Mouse (Mus musculus): ENCODE data around the gene Mst1. TPM values are rescaled to one million over a fixed set of nuclear protein-coding genes. Genes with fewer than 3 reads are reported as not detected.
A peak's percentile ranks its signal among the peaks of the same experiment; 100 is the strongest.

Mst1 gene
- polyA plus RNA-seq, 1 experiment from 2014 or later = 1.8 TPM

DNA sequence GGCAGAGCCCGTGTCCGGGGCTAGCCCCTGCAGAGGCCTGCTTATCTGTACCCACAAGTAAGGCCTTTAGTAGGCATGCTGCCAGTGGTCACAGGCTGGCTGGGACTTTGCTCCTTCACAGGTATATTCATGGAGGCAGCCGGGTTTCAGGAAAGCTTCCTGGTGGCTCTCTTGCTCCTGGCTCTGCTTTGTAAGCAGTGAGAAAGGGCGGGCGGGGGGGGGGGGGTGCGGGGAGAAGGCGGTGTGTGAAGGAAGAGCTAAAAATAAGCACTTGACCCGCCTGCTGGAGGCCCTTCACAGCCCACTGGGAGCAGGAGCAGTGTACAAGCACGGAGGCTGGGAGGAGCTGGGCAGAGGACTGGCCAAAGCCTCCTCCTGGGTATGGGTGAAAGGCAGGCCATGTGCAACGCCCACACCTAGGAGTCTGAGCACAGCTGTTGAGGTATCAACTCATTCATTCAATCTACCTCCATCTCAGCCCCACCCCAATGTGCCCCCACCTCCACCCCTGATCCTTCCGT, 39.7 kb downstream of the Mst1 start:
- Histone ChIP-seq H3K9me3 (ENCODE audit: control insufficient read depth, low read length) (no peaks in the 10 kb centered on the region), H3K4me1 (ENCODE audit: control insufficient read depth, insufficient read depth, low read length) (peaks cover 24% of the 10 kb centered on the region), H3K27ac (ENCODE audit: low read length) (peak overlapping the region; percentile 93), H3K9ac (ENCODE audit: low read depth, low read length) (peak overlapping the region; percentile 31), H3K4me3 (ENCODE audit: low read length) (no peak overlapping the region), H3K36me3 (ENCODE audit: control insufficient read depth, insufficient read depth, low read length) (no peaks in the 10 kb centered on the region), H3K27me3 (replicated peaks; ENCODE audit: control insufficient read depth, insufficient read depth, low read length) (0 out of 2 replicates have a peak, but pooled peaks cover 3% of the 10 kb centered on the region), H3K4me2 (ENCODE audit: low read depth, low read length) (no peak overlapping the region)
- WGBS = 18% methylated on average over 11 of the region's 11 CpGs
- peak; percentile 94 for ATAC-seq

DNA sequence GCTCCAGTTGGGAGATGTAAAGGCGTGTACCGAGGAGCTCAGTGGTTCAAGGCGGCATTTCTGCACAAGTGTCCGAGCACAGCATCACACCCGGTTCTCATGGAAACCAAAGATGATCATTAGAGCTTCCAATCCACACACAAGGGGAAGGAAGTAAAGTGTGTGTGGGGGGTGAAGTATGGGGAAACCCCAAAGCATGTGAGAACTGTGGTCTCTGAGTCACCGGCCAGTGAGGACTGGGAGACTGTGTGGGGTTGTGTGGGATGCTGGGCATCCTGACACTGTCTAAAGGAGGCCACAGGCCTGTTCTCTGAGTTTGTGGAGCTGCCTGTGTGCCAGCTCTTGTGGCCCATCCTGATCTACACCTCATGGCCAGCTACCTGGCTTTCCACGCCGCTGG, 40.4 kb downstream of the Mst1 start:
- WGBS = 91% methylated on average over 8 of the region's 8 CpGs
- Histone ChIP-seq H3K36me3 (ENCODE audit: control insufficient read depth, insufficient read depth, low read length) (no peaks in the 10 kb centered on the region), H3K4me2 (ENCODE audit: low read depth, low read length) (no peak overlapping the region), H3K9me3 (ENCODE audit: control insufficient read depth, low read length) (no peaks in the 10 kb centered on the region), H3K4me1 (ENCODE audit: control insufficient read depth, insufficient read depth, low read length) (peaks cover 27% of the 10 kb centered on the region), H3K27ac (ENCODE audit: low read length) (peak overlapping the region; percentile 93), H3K9ac (ENCODE audit: low read depth, low read length) (no peak overlapping the region), H3K4me3 (ENCODE audit: low read length) (no peak overlapping the region), H3K27me3 (replicated peaks; ENCODE audit: control insufficient read depth, insufficient read depth, low read length) (no peaks in the 10 kb centered on the region)
- no peak for ATAC-seq

- Histone ChIP-seq H3K27ac (ENCODE audit: low read length) (peak overlapping the region; percentile 93), H3K36me3 (ENCODE audit: control insufficient read depth, insufficient read depth, low read length) (no peaks in the 10 kb centered on the region), H3K4me1 (ENCODE audit: control insufficient read depth, insufficient read depth, low read length) (peaks cover 33% of the 10 kb centered on the region), H3K9me3 (ENCODE audit: control insufficient read depth, low read length) (no peaks in the 10 kb centered on the region), H3K4me2 (ENCODE audit: low read depth, low read length) (no peak overlapping the region), H3K4me3 (ENCODE audit: low read length) (no peak overlapping the region), H3K9ac (ENCODE audit: low read depth, low read length) (no peak overlapping the region), H3K27me3 (replicated peaks; ENCODE audit: control insufficient read depth, insufficient read depth, low read length) (no peaks in the 10 kb centered on the region)
- no peak for ATAC-seq
- WGBS = 85% methylated on average over 10 of the region's 10 CpGs
Measured at GRCm38 (mm10) chr9:108121170-108121969, 41.1 kb downstream of the Mst1 start.

DNA sequence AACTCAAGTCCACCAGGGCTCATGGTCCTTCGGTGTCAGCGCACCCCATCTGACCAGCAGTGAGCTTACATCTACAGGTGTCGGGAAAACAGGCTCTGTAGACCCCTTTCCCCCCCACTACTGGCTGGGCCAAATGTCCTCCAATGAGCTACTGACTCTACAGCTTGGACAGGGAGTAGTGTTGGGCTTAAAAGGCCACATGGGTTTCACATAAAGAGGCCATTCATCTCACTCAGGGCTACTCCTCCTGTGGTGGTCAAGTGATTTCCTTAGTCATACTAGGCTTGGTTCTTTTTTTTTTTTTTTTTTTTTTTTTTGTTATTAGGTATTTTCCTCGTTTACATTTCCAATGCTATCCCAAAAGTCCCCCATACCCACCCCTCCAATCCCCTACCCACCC, 43.7 kb downstream of the Mst1 start:
- peak overlapping the region; percentile 14; the same call in 1 of the 2 replicates for H3K4me2 ChIP-seq (ENCODE audit: low read depth, low read length)
- H3K4me1 ChIP-seq (ENCODE audit: control insufficient read depth, insufficient read depth, low read length) = peaks cover 40% of the 10 kb centered on the region
- no peak overlapping the region for H3K4me3 ChIP-seq (ENCODE audit: low read length)
- WGBS = 83% methylated on average over 4 of the region's 4 CpGs
- H3K36me3 ChIP-seq (ENCODE audit: control insufficient read depth, insufficient read depth, low read length) = no peaks in the 10 kb centered on the region
- H3K27me3 ChIP-seq (replicated peaks; ENCODE audit: control insufficient read depth, insufficient read depth, low read length) = no peaks in the 10 kb centered on the region
- H3K9ac ChIP-seq (ENCODE audit: low read depth, low read length) = no peak overlapping the region
- H3K27ac ChIP-seq (ENCODE audit: low read length) = no peak overlapping the region
- no peaks in the 10 kb centered on the region for H3K9me3 ChIP-seq (ENCODE audit: control insufficient read depth, low read length)
- ATAC-seq = no peak

DNA sequence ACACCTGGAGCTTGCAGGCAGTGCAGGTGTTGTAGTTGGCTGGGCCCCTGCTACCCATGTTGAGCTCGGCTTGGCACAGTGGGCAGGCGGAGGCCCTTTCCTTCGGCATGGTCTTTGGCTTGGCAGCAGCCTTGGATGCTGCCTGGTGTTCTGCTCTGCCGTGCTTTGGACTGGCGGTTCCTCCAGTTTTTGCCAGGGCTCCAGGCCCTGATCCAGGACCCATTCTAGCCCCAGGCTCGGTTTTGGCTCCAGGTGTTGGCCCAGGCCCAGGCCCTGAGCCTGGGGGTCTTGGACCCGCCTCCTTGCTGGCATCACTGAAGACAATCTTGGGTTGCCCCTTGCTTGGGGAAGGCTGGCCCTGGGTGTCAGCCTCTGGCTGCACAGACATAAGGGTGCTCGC, 45.5 kb downstream of the Mst1 start:
- WGBS = 88% methylated on average over 8 of the region's 8 CpGs
- H3K4me3 ChIP-seq (ENCODE audit: low read length) = peak overlapping the region; percentile 33
- H3K27me3 ChIP-seq (replicated peaks; ENCODE audit: control insufficient read depth, insufficient read depth, low read length) = no peaks in the 10 kb centered on the region
- peak overlapping the region; percentile 71 for H3K9ac ChIP-seq (ENCODE audit: low read depth, low read length)
- H3K27ac ChIP-seq (ENCODE audit: low read length) = peak overlapping the region; percentile 97
- H3K4me2 ChIP-seq (ENCODE audit: low read depth, low read length) = peak overlapping the region; percentile 56
- ATAC-seq = 0 out of 2 replicates have a peak, but pooled peaks have one; percentile 3
- peaks cover 24% of the 10 kb centered on the region for H3K4me1 ChIP-seq (ENCODE audit: control insufficient read depth, insufficient read depth, low read length)
- no peaks in the 10 kb centered on the region for H3K36me3 ChIP-seq (ENCODE audit: control insufficient read depth, insufficient read depth, low read length)
- H3K9me3 ChIP-seq (ENCODE audit: control insufficient read depth, low read length) = no peaks in the 10 kb centered on the region

DNA sequence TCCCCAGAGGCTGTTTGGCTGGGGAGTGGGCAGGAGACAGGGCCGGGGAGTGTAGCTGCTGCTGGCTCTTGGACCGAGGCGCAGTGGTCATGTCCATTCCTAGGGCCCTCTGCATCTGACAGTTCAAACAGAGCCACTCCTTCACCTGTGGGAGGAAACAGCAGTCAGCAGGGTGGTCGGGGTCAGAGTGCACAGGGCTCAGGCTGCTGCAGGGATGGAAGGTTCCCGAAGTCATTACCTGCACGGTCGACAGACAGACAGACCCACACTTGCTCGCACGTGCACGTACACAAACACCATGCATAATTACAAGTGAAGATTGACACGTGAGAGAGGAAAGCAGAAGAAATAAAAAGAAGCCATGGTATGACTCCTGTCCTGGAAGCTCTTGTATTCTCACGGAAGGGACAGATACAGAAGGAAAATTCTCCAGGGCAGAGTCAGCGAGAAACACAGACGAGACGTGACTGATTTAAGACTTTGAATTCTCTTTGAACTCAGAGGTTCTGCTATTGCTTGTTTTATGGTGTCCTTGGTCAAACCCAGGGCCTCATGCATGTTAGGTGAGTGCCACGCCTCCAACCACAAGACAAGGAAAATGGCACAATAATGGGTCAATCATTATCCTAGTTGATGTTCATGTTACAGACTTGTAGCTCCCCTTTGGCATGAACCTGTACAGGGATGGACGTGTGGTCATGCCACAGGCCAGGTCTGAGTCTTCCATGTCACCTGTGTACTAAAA, 46.4 kb downstream of the Mst1 start:
- Histone ChIP-seq H3K36me3 (ENCODE audit: control insufficient read depth, insufficient read depth, low read length) (no peaks in the 10 kb centered on the region), H3K9ac (ENCODE audit: low read depth, low read length) (peak overlapping the region; percentile 71), H3K4me3 (ENCODE audit: low read length) (peak overlapping the region; percentile 33), H3K27ac (ENCODE audit: low read length) (peak overlapping the region; percentile 97), H3K4me2 (ENCODE audit: low read depth, low read length) (peak overlapping the region; percentile 56), H3K9me3 (ENCODE audit: control insufficient read depth, low read length) (no peaks in the 10 kb centered on the region), H3K27me3 (replicated peaks; ENCODE audit: control insufficient read depth, insufficient read depth, low read length) (no peaks in the 10 kb centered on the region), H3K4me1 (ENCODE audit: control insufficient read depth, insufficient read depth, low read length) (peaks cover 19% of the 10 kb centered on the region)
- peak; percentile 78 for ATAC-seq
- 53% methylated on average over 17 of the region's 17 CpGs for WGBS

GRCm38 (mm10) chr9:108128248-108128647, 48.0 kb downstream of the Mst1 start:
- H3K4me3 ChIP-seq (ENCODE audit: low read length) = no peak overlapping the region
- no peaks in the 10 kb centered on the region for H3K36me3 ChIP-seq (ENCODE audit: control insufficient read depth, insufficient read depth, low read length)
- no peak overlapping the region for H3K4me2 ChIP-seq (ENCODE audit: low read depth, low read length)
- ATAC-seq = no peak
- no peak overlapping the region for H3K27ac ChIP-seq (ENCODE audit: low read length)
- H3K4me1 ChIP-seq (ENCODE audit: control insufficient read depth, insufficient read depth, low read length) = peaks cover 19% of the 10 kb centered on the region
- no peaks in the 10 kb centered on the region for H3K27me3 ChIP-seq (replicated peaks; ENCODE audit: control insufficient read depth, insufficient read depth, low read length)
- no peaks in the 10 kb centered on the region for H3K9me3 ChIP-seq (ENCODE audit: control insufficient read depth, low read length)
- H3K9ac ChIP-seq (ENCODE audit: low read depth, low read length) = no peak overlapping the region
- 77% methylated on average over 11 of the region's 11 CpGs for WGBS

DNA sequence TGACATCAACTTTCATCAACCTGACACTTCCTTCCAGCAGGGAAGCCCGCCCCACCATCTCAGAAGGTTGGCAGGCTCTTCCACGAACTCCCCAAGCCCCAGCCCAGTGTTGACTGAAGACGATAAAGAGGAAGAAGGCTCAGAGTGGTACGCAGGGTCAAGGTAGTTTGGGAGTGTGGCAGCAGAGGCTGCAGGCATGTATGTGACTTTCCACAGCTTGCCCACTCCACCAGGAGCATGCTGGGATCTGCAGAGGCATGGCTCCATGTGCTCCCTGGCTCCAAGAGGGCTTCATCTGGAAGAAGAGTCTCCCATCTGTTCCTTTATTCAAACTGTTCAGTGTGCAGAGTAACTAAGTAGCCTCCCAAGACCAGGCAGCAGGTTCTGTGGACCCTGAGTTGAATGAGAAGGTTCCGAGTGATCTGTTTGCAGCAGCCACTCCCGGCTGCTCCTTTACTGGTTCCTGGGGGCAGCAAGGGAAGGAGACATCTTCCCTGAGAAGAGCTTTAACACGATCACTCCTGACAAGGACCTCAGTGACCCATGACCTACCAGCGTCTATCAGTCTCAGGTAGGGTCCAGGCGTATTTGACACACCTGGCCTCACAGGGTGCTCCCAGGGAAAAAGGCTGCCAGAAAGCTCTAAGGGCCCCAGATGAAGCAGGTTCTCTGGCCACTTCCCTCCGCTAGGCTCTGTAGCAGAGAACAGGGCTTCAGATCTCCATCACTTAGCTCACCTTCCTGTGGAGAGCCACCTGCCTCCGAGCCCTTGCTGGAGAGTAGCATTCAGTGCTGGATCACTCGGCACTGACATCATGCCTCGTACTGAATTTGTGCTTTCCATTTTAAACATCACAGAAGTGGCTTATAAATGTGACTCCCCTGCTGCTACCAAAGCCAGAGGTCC, 49.1 kb downstream of the Mst1 start:
- Histone ChIP-seq H3K9me3 (ENCODE audit: control insufficient read depth, low read length) (no peaks in the 10 kb centered on the region), H3K4me3 (ENCODE audit: low read length) (no peak overlapping the region), H3K27me3 (replicated peaks; ENCODE audit: control insufficient read depth, insufficient read depth, low read length) (no peaks in the 10 kb centered on the region), H3K4me2 (ENCODE audit: low read depth, low read length) (no peak overlapping the region), H3K4me1 (ENCODE audit: control insufficient read depth, insufficient read depth, low read length) (peaks cover 15% of the 10 kb centered on the region), H3K36me3 (ENCODE audit: control insufficient read depth, insufficient read depth, low read length) (no peaks in the 10 kb centered on the region), H3K9ac (ENCODE audit: low read depth, low read length) (no peak overlapping the region), H3K27ac (ENCODE audit: low read length) (no peak overlapping the region)
- no peak for ATAC-seq
- 78% methylated on average over 13 of the region's 13 CpGs for WGBS

DNA sequence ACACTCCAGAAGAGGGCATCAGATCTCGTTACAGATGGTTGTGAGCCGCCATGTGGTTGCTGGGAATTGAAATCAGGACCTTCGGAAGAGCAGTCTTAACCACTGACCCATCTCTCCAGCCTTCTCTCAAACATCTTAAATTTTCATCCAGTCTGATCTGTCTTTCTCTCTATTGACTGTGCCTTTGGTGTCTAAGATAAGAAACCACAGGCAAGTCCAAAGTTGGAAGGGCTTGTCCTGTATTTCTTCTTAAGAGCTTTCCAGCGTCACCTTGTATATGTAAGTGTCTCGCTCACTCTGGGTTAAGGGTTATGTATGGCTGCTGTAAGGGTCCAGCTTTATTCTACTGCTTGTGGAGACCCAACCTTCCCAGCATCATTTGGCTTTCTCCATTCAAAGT, 51.3 kb downstream of the Mst1 start:
- Histone ChIP-seq H3K36me3 (ENCODE audit: control insufficient read depth, insufficient read depth, low read length) (no peaks in the 10 kb centered on the region), H3K27ac (ENCODE audit: low read length) (no peak overlapping the region), H3K4me3 (ENCODE audit: low read length) (no peak overlapping the region), H3K4me1 (ENCODE audit: control insufficient read depth, insufficient read depth, low read length) (peaks cover 6% of the 10 kb centered on the region), H3K27me3 (replicated peaks; ENCODE audit: control insufficient read depth, insufficient read depth, low read length) (no peaks in the 10 kb centered on the region), H3K4me2 (ENCODE audit: low read depth, low read length) (no peak overlapping the region), H3K9me3 (ENCODE audit: control insufficient read depth, low read length) (no peaks in the 10 kb centered on the region), H3K9ac (ENCODE audit: low read depth, low read length) (no peak overlapping the region)
- 85% methylated on average over 5 of the region's 5 CpGs for WGBS
- ATAC-seq = no peak
